Mouse (Mus musculus) embryonic facial prominence, embryonic 12.5 days (tissue): Measurements from ENCODE around the gene Olfr38. TPM values are rescaled to one million over a fixed set of nuclear protein-coding genes. Genes with fewer than 3 reads are reported as not detected.

Source experiments
- ATAC-seq: fragments of 200-750 bp; cut with Nextera tagmentation; 2 replicates; pipeline ENCODE4 v1.8.0; 2017; ENCODE audit not compliant: insufficient number of reproducible peaks, insufficient read depth, low FRiP score, low TSS enrichment
- H3K27ac ChIP-seq: fragments of 300-500 bp; sonication (generic); 2 replicates; pipeline ENCODE4 v1.5.1; 2016; ENCODE audit warnings: mild to moderate bottlenecking
- H3K27me3 ChIP-seq: fragments of 300-500 bp; sonication (generic); 2 replicates; pipeline ENCODE4 v1.6.1; 2016; ENCODE audit warnings: mild to moderate bottlenecking, moderate library complexity
- H3K36me3 ChIP-seq: fragments of 300-500 bp; sonication (generic); 2 replicates; pipeline ENCODE4 v1.6.1; 2016; ENCODE audit warnings: mild to moderate bottlenecking
- H3K4me1 ChIP-seq: fragments of 300-500 bp; sonication (generic); 2 replicates; pipeline ENCODE4 v1.6.1; 2016
- H3K4me2 ChIP-seq: fragments of 300-500 bp; sonication (generic); replicated peaks from 2 replicates; pipeline ENCODE4 v1.6.1; 2016; ENCODE audit warnings: mild to moderate bottlenecking, moderate library complexity
- H3K4me3 ChIP-seq: fragments of 300-500 bp; sonication (generic); 2 replicates; pipeline ENCODE4 v1.5.1; 2016; ENCODE audit warnings: mild to moderate bottlenecking
- H3K9ac ChIP-seq: fragments of 300-500 bp; sonication (generic); 2 replicates; pipeline ENCODE4 v1.6.1; 2016; ENCODE audit warnings: mild to moderate bottlenecking, moderate library complexity
- H3K9me3 ChIP-seq: fragments of 300-500 bp; sonication (generic); 2 replicates; pipeline ENCODE4 v1.6.1; 2016; ENCODE audit warnings: mild to moderate bottlenecking, moderate library complexity
- WGBS: fragments of 180-500 bp; shearing (Covaris S2); methylation state at CpG from one replicate; pipeline ENCODE4 v1.1.7; 2016; 5-methylcytosine and 5-hydroxymethylcytosine counted together
- polyA plus RNA-seq: library from polyadenylated mRNA; unstranded; fragments of >200 nt; fragmentation: Nextera tagmentation; extraction: Ambion mirVana; gene quantifications from 2 replicates; pipeline ENCODE4 v1.2.1, GENCODE M21; 2016

Olfr38 gene
- not detected in 2 replicates for polyA plus RNA-seq

DNA sequence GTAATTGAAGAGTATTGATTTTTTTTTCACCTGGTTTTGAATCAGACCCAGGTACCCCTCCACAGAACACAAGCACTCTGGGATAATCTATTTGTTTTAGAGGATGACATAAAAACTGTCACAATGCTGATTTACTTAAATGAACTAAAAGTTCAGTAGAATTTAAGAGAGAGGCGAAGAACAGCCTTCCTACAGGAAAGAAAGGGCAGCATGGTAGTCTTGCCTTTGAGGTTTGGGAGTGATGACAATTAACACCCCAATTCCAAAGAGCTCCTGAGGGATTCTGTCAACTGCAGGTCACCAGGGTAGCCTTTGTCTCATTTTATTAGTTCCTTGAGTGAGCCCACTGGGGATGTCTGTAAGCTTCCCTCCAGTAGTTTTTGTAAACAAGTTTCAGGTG is at the start of gene Olfr38:
Gene Olfr38 (plus strand): TSS at position 301 of the 400 bp plus-strand sequence.
- no peak within 1 kb of the TSS for H3K4me3 ChIP-seq
- no peak within 1 kb of the TSS for H3K27ac ChIP-seq
- H3K4me1 ChIP-seq = no peaks in the 10 kb centered on the region
- H3K36me3 ChIP-seq = no peaks in the 10 kb centered on the region
- H3K4me2 ChIP-seq = no peak within 1 kb of the TSS
- no peak within 1 kb of the TSS for H3K9ac ChIP-seq
- H3K9me3 ChIP-seq = no peaks in the 10 kb centered on the region
- 84% methylated on average over 1 of the region's 1 CpGs for WGBS
- no peak for ATAC-seq
- H3K27me3 ChIP-seq = no peaks in the 10 kb centered on the region

DNA sequence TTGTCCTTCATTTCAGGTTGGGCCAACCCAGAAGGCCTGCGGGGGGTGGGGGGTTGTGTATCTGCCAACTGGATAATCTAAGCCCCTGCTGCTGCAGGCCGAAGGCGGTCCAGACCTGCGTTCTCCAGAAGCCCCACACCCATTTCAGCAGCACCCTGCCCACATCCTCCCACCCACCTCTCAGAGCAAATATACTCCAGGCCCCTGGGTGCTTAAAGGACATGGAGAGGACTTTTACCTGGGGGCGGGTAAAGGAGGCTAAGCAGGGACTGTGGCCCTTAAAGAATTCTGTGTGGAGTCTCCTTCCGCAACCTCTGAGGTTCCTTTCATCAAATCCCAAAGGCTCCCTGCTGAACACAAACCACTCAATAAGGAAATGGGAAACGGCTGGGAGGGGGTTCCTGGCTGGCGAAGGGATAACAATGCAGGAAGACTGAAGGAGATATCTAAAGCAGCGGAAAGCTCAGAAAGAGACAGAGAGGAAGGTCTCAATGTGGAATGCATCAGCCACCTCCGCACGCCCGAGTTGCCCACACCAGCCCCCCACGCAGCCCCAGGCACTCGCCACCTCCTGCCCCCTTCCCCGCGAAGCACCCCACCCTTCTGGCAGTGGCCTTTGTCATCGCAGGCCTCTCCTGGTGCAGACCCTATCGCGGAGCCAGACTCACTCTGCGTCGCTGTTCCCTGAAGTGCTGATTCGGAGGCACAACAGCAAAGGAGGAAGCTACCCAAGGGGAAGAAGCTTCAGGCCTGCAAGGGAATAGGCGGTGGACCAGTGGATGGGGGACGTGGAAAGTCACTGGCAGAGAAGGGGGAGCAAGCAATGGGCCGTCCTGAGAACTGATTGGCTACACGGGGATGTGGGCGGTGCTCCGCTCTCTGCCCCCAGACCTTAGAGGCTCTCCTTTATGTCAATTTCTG is 46.7 kb upstream of the Olfr38 start, which contains the start of gene Tcaf1:
Gene Tcaf1 (minus strand): TSS at position 798 of the 921 bp plus-strand sequence.
- ATAC-seq = peak; percentile 99
- peaks cover 10% of the 10 kb centered on the region; the same call in 1 of the 2 replicates for H3K4me1 ChIP-seq

GRCm38 (mm10) chr6:42714668-42715067 is 41.5 kb upstream of the Olfr38 start:
- no peak overlapping the region for H3K27ac ChIP-seq
- H3K4me1 ChIP-seq = no peaks in the 10 kb centered on the region
- H3K9ac ChIP-seq = no peak overlapping the region
- H3K4me3 ChIP-seq = no peak overlapping the region
- no peaks in the 10 kb centered on the region for H3K27me3 ChIP-seq
- H3K4me2 ChIP-seq = no peak overlapping the region
- no peaks in the 10 kb centered on the region for H3K9me3 ChIP-seq
- 71% methylated on average over 8 of the region's 8 CpGs for WGBS
- no peak for ATAC-seq
- H3K36me3 ChIP-seq = no peaks in the 10 kb centered on the region

More for the DNA sequence above, 46.7 kb upstream of the Olfr38 start, which contains the start of gene Tcaf1:
- Histone ChIP-seq H3K36me3 (no peaks in the 10 kb centered on the region), H3K27ac (peak within 1 kb of the TSS; percentile 93), H3K27me3 (no peaks in the 10 kb centered on the region), H3K4me3 (peak within 1 kb of the TSS; percentile 83), H3K4me2 (peak within 1 kb of the TSS; percentile 75), H3K9ac (peak within 1 kb of the TSS; percentile 80), H3K9me3 (no peaks in the 10 kb centered on the region)
- 1% methylated on average over 27 of the region's 28 CpGs for WGBS

- H3K27me3 ChIP-seq = no peaks in the 10 kb centered on the region
- no peaks in the 10 kb centered on the region for H3K4me1 ChIP-seq
- H3K27ac ChIP-seq = no peak overlapping the region
- no peak overlapping the region for H3K9ac ChIP-seq
- no peak overlapping the region for H3K4me3 ChIP-seq
- H3K4me2 ChIP-seq = no peak overlapping the region
- H3K9me3 ChIP-seq = no peaks in the 10 kb centered on the region
- no peaks in the 10 kb centered on the region for H3K36me3 ChIP-seq
- no peak for ATAC-seq
Measured at GRCm38 (mm10) chr6:42717973-42718372, 38.2 kb upstream of the Olfr38 start.

DNA sequence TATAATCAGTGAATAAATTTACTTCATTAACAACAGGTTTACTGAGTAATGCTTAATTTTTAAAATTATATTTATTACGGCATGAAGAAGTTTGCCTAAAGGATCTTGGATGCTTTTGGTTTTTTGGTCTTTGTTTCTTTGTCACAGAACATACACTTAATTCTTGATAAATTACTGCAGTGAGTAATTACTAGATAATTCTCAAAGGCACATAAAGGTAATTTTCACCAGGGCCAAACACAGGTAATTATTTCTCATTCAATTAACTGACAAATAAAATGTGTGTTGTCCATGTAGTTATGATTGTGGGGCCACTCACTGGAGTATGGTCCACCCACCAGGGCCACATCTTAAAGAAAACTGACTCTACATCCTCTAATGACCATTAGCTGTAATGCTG is 17.1 kb upstream of the Olfr38 start, which contains the start of gene Olfr453:
Gene Olfr453 (plus strand): TSS at position 301 of the 400 bp plus-strand sequence.
- ATAC-seq = no peak

GRCm38 (mm10) chr6:42742303-42742702 is 13.9 kb upstream of the Olfr38 start:
- no peak overlapping the region for H3K27ac ChIP-seq

More for the DNA sequence above, 17.1 kb upstream of the Olfr38 start, which contains the start of gene Olfr453:
- Histone ChIP-seq H3K36me3 (no peaks in the 10 kb centered on the region), H3K9ac (no peak within 1 kb of the TSS), H3K4me1 (no peaks in the 10 kb centered on the region), H3K27ac (no peak within 1 kb of the TSS), H3K4me3 (no peak within 1 kb of the TSS), H3K27me3 (no peaks in the 10 kb centered on the region), H3K4me2 (no peak within 1 kb of the TSS), H3K9me3 (no peaks in the 10 kb centered on the region)
- WGBS = 88% methylated on average over 1 of the region's 1 CpGs

DNA sequence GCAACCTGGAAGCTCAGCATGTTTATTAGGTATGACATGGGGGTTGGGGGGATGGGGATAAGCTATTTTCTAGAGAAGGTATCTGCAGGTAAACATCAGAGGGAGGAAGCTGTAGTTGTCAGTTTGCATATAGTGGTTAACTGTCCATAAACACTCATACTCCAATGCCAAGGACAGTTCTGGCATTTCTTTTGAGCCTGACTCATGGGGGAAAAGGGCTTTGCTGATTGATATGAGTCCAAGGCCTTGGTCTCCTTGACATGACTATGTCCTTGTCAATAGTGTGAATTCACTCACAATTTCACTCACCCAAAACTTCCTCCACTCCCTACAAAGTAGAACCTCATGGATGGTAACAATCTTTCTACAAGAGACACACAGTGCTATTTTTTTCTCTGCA is 8.4 kb upstream of the Olfr38 start:
- Histone ChIP-seq H3K27ac (no peak overlapping the region), H3K4me2 (no peak overlapping the region), H3K4me3 (no peak overlapping the region), H3K4me1 (no peaks in the 10 kb centered on the region), H3K9me3 (no peaks in the 10 kb centered on the region), H3K36me3 (no peaks in the 10 kb centered on the region), H3K9ac (no peak overlapping the region), H3K27me3 (no peaks in the 10 kb centered on the region)
- no peak for ATAC-seq

More at GRCm38 (mm10) chr6:42742303-42742702, 13.9 kb upstream of the Olfr38 start:
- H3K4me2 ChIP-seq = no peak overlapping the region
- H3K4me3 ChIP-seq = no peak overlapping the region
- 77% methylated on average over 5 of the region's 5 CpGs for WGBS
- no peak for ATAC-seq
- H3K9me3 ChIP-seq = no peaks in the 10 kb centered on the region
- H3K36me3 ChIP-seq = no peaks in the 10 kb centered on the region
- no peaks in the 10 kb centered on the region for H3K4me1 ChIP-seq
- no peak overlapping the region for H3K9ac ChIP-seq
- no peaks in the 10 kb centered on the region for H3K27me3 ChIP-seq

DNA sequence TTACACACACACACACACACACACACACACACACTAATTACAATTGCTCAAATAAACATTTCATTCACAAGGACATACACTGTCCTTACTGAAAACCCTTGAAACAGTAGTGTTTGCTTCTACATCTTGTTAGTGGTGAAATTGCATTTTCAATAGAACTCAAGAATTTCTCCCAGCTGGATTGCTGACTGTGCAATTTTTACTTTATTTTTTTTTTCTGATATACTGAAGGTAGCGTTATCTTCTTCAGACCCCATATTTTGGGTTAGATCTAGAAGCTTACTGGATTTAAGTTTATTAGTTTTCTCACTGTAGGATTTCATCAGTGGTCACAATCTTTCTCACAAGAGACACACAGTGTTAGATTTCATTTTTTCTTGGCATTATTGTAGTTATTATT is 20.9 kb downstream of the Olfr38 start:
- no peak overlapping the region for H3K27ac ChIP-seq
- no peak for ATAC-seq

DNA sequence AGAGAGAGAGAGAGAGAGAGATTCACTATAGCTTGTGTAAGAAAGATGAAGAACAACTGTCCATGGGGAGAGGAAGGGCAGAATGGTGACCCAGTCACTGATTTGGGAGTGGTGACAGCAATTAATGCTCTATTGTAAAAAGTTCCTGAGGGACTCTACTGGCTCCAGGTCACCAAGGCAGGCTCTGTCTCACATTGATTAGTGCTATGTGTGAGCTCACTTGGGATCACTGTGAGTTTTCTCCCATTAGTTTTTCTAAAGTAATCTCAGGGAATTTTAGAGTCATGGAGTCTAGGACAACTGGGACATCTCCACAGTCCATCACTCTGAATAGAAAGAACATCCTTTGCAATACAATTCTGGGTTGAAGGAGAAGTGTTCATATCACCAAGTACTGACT is 28.6 kb downstream of the Olfr38 start, which contains the start of gene Olfr452:
Gene Olfr452 (plus strand): TSS at position 301 of the 400 bp plus-strand sequence.
- H3K9ac ChIP-seq = no peak within 1 kb of the TSS
- no peaks in the 10 kb centered on the region for H3K9me3 ChIP-seq
- H3K27ac ChIP-seq = no peak within 1 kb of the TSS
- no peak within 1 kb of the TSS for H3K4me3 ChIP-seq
- H3K4me1 ChIP-seq = no peaks in the 10 kb centered on the region
- H3K4me2 ChIP-seq = no peak within 1 kb of the TSS
- ATAC-seq = no peak
- no peaks in the 10 kb centered on the region for H3K27me3 ChIP-seq
- no peaks in the 10 kb centered on the region for H3K36me3 ChIP-seq

More for the DNA sequence above, 20.9 kb downstream of the Olfr38 start:
- H3K36me3 ChIP-seq = no peaks in the 10 kb centered on the region
- no peak overlapping the region for H3K4me3 ChIP-seq
- no peaks in the 10 kb centered on the region for H3K4me1 ChIP-seq
- no peaks in the 10 kb centered on the region for H3K27me3 ChIP-seq
- 88% methylated on average over 1 of the region's 1 CpGs for WGBS
- no peak overlapping the region for H3K4me2 ChIP-seq
- no peak overlapping the region for H3K9ac ChIP-seq
- H3K9me3 ChIP-seq = no peaks in the 10 kb centered on the region

DNA sequence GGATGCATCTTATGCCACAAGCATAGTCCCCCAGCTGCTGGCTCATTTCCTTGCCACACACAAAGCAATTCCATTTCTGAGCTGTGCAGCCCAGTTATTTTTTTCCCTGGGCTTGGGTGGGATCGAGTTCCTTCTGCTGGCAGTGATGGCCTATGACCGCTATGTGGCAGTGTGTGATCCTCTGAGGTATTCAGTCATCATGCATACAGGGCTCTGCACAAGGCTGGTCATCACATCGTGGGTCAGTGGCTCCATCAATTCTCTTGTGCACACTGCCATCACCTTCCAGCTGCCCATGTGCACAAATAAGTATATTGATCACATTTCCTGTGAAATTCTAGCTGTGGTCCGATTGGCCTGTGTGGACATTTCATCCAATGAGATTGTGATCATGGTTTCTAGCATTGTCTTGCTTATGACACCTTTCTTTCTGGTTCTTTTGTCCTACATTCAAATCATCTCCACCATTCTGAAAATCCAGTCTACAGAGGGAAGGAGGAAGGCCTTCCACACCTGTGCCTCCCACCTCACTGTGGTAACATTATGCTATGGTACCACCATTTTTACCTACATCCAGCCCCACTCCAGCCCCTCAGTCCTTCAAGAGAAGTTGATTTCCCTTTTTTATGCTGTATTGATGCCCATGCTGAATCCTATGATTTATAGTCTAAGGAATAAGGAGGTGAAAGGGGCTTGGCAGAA is 34.2 kb downstream of the Olfr38 start:
- Histone ChIP-seq H3K36me3 (no peaks in the 10 kb centered on the region), H3K4me1 (no peaks in the 10 kb centered on the region), H3K9me3 (no peaks in the 10 kb centered on the region), H3K27ac (no peak overlapping the region), H3K9ac (no peak overlapping the region), H3K4me2 (no peak overlapping the region), H3K27me3 (no peaks in the 10 kb centered on the region), H3K4me3 (no peak overlapping the region)
- ATAC-seq = 0 out of 2 replicates have a peak, but pooled peaks have one; percentile 41
- 51% methylated on average over 4 of the region's 4 CpGs for WGBS

DNA sequence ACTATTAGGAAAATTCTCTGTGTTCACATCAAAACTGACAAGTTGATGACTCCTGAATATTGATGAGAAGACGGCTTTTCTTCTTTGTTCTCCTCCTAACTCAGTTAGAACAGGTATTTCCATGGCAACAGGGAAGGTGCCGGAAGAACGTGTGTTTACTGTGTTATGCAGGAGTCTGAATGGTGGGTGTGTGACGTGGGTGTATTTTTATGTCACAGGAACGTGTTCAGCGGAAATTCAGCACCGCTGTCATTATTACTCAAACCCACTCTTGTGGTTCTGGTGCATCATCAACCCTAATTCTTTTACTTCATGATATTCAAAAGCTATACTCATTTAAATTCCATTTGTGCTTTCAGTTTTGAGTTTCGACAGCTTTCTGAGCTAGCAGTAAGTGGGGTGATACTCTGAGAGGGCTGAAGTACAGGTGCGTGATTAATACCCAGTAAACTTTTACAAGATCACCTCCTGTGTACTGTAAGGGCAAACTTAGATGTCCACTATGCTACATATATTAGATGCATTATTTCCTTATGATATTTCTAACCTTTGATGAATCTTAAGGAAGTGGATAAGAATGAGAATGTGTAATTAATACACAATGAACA is 34.8 kb downstream of the Olfr38 start:
- no peaks in the 10 kb centered on the region for H3K27me3 ChIP-seq
- 81% methylated on average over 9 of the region's 9 CpGs for WGBS
- no peak overlapping the region for H3K27ac ChIP-seq
- no peaks in the 10 kb centered on the region for H3K9me3 ChIP-seq
- no peaks in the 10 kb centered on the region for H3K4me1 ChIP-seq
- no peak overlapping the region for H3K4me3 ChIP-seq
- no peak overlapping the region for H3K9ac ChIP-seq
- no peaks in the 10 kb centered on the region for H3K36me3 ChIP-seq
- H3K4me2 ChIP-seq = no peak overlapping the region
- no peak for ATAC-seq
